Mouse (Mus musculus) midbrain, embryonic 14.5 days (tissue): Measurements from ENCODE around the gene Mcpt9. TPM values are rescaled to one million over a fixed set of nuclear protein-coding genes. Genes with fewer than 3 reads are reported as not detected.
"Not testable (repeated sequence)": the region's sequence is repeated elsewhere in the genome, so short reads cannot be mapped to it uniquely, and the experiment has no call there.

Experiments
- ATAC-seq: fragments of 200-750 bp; cut with Nextera tagmentation; 2 replicates; pipeline ENCODE4 v1.8.0; 2017; ENCODE audit warnings: moderate number of reproducible peaks, moderate library complexity; ENCODE audit not compliant: low FRiP score, low TSS enrichment
- DNase-seq: peaks from one replicate; pipeline ENCODE4 v3.0.0-alpha.2; 2015
- H3K27ac ChIP-seq: fragments of 300-500 bp; sonication (generic); replicated peaks from 2 replicates; pipeline ENCODE4 v1.5.1; 2014; ENCODE audit warnings: mild to moderate bottlenecking, low read depth, low read length, moderate library complexity
- H3K27me3 ChIP-seq: fragments of 300-500 bp; sonication (generic); 2 replicates; pipeline ENCODE4 v1.6.1; 2014; ENCODE audit warnings: low read length, control low read depth, mixed read lengths; ENCODE audit not compliant: control insufficient read depth, insufficient read depth
- H3K36me3 ChIP-seq: fragments of 300-500 bp; sonication (generic); 2 replicates; pipeline ENCODE4 v1.6.1; 2014; ENCODE audit warnings: low read length, control low read depth; ENCODE audit not compliant: control insufficient read depth, insufficient read depth
- H3K4me1 ChIP-seq: fragments of 300-500 bp; sonication (generic); 2 replicates; pipeline ENCODE4 v1.6.1; 2014; ENCODE audit warnings: mild to moderate bottlenecking, antibody characterized with exemption, low read length, control low read depth; ENCODE audit not compliant: control insufficient read depth, insufficient read depth
- H3K4me2 ChIP-seq: fragments of 300-500 bp; sonication (generic); 2 replicates; pipeline ENCODE4 v1.6.1; 2014; ENCODE audit warnings: mild to moderate bottlenecking, low read length, moderate library complexity
- H3K4me3 ChIP-seq: fragments of 300-500 bp; sonication (generic); replicated peaks from 2 replicates; pipeline ENCODE4 v1.5.1; 2014; ENCODE audit warnings: low read depth, low read length
- H3K9ac ChIP-seq: fragments of 300-500 bp; sonication (generic); replicated peaks from 2 replicates; pipeline ENCODE4 v1.6.1; 2014; ENCODE audit warnings: mild to moderate bottlenecking, low read length, moderate library complexity
- H3K9me3 ChIP-seq: fragments of 300-500 bp; sonication (generic); 2 replicates; pipeline ENCODE4 v1.6.1; 2016; ENCODE audit warnings: low read length, control low read depth, mixed read lengths; ENCODE audit not compliant: control insufficient read depth
- WGBS: fragments of 180-500 bp; shearing (Covaris S2); extraction: QIAGEN DNeasy Blood & Tissue Kit; methylation state at CpG from one replicate; pipeline ENCODE4 v1.1.7; 2014; 5-methylcytosine and 5-hydroxymethylcytosine counted together
- polyA plus RNA-seq: library from polyadenylated mRNA; unstranded; fragments of >200 nt; fragmentation: Nextera tagmentation; extraction: Ambion mirVana; gene quantifications from 2 replicates; pipeline ENCODE4 v1.2.1, GENCODE M21; 2014

The Mcpt9 gene
- polyA plus RNA-seq: not detected in 2 replicates

DNA sequence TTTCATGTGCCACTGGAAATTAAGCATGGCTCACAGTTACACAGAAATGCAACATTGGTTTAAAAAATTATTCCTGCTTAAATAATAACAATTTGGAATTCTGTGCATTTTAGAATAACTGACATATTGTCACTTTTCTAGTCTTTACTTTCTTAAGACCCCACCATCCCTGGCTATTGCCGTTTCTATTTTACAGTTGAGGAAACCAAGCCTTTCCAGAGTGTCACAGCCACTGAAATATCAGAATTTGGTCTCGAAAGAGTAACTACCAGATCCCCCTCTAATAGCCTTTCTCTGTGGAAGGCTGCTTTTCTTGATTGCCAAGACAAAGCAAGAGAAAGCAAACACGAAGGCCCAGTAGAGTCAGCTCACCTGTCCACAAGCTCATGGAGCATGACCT is at the start of gene Mcpt9:
TSS of gene Mcpt9 (minus strand) at position 101 of the 400 bp plus-strand sequence.
- not testable (repeated sequence) for H3K4me3 ChIP-seq, H3K9ac ChIP-seq, H3K4me1 ChIP-seq, H3K27me3 ChIP-seq, ATAC-seq, H3K36me3 ChIP-seq, DNase-seq, H3K27ac ChIP-seq, H3K4me2 ChIP-seq, H3K9me3 ChIP-seq
- WGBS: 86% methylated on average over 3 of the region's 3 CpGs

DNA sequence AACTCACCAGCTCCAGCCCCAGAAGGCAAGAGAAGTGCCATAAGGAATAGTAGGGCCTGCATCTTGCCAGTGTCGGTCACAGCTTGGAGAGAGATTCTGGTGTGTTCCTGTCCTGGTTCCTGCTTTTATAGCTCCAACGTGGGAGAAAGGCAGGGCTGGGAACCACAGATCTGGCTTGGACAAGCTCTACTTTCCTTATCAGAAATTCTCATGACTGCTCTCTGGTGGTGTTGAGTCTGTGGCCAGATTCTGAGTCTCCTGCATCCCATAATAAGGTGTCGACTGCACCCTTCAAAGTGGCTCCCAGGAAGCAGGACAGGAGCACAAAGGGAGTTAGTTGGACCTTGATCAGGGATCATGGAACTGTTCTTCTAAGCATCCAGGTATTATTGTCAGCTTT is 31.9 kb upstream of the Mcpt9 start, which contains the start of gene Mcpt4:
TSS of gene Mcpt4 (minus strand) at position 101 of the 400 bp plus-strand sequence.
- 78% methylated on average over 3 of the region's 3 CpGs for WGBS
- ATAC-seq, H3K4me3 ChIP-seq, H3K9ac ChIP-seq, H3K4me1 ChIP-seq, H3K36me3 ChIP-seq, H3K27me3 ChIP-seq, H3K27ac ChIP-seq, H3K4me2 ChIP-seq, DNase-seq, H3K9me3 ChIP-seq: not testable (repeated sequence)

DNA sequence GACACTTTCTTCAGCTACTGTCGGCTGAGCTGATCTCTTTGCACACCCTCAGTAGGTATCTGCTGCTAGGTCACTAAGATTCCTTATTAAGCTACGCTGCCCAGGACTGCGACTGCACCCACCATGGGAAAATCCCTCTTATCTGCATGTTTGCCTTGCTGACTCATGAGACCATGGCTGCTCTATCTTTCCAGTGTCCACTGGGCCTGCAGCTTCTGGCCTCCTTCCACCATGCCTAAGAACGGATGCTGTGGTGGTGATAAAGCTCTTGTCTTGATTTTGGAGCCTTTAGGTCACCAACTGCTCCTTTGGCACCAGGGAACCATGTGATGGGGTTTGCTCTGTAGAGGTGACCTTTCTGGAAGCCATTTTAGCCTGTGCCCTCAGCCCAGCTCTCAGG is 27.4 kb upstream of the Mcpt9 start:
- no peaks in the 10 kb centered on the region for H3K27me3 ChIP-seq
- H3K4me3 ChIP-seq: no peak overlapping the region
- no peak for ATAC-seq
- no peak for DNase-seq
- H3K4me1 ChIP-seq: no peaks in the 10 kb centered on the region
- no peak overlapping the region for H3K9ac ChIP-seq
- WGBS: 84% methylated on average over 4 of the region's 4 CpGs
- H3K9me3 ChIP-seq: no peaks in the 10 kb centered on the region
- no peak overlapping the region for H3K4me2 ChIP-seq
- H3K27ac ChIP-seq: no peak overlapping the region
- no peaks in the 10 kb centered on the region for H3K36me3 ChIP-seq

DNA sequence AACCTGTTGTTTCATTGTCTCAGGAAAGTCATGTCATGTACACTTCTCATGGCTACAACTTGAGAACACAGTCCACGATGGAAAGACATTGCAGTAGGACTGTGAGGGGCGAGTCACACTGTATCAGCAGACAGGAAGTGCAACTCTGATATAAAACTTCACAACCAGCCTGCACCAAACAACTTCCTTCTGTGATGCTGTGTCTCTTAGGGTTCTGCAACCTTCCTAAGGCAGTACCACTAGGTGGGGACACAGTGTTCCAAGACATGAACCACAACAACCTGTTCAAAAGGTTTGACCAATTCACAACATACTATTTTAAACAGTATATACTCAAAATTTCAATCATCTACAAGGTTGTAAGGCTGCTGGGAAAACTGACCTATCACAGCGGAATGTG is 25.1 kb upstream of the Mcpt9 start:
- 87% methylated on average over 3 of the region's 3 CpGs for WGBS
- no peak overlapping the region for H3K27ac ChIP-seq
- ATAC-seq (no peak), DNase-seq (no peak)
- H3K9ac ChIP-seq: no peak overlapping the region
- no peaks in the 10 kb centered on the region for H3K27me3 ChIP-seq
- no peaks in the 10 kb centered on the region for H3K9me3 ChIP-seq
- H3K4me1 ChIP-seq: no peaks in the 10 kb centered on the region
- H3K36me3 ChIP-seq: no peaks in the 10 kb centered on the region
- H3K4me3 ChIP-seq: no peak overlapping the region
- H3K4me2 ChIP-seq: no peak overlapping the region

DNA sequence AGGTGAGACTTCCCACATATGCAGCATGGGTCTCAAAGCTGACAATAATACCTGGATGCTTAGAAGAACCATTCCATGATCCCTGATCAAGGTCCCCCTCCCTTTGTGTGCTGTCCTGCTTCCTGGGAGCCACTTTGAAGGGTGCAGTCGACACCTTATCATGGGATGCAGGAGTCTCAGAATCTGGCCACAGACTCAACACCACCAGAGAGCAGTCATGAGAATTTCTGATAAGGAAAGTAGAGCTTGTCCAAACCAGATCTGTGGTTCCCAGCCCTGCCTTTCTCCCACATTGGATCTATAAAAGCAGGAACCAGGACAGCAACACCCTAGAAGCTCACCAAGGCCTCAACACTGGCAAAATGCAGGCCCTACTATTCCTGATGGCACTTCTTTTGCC is 11.5 kb upstream of the Mcpt9 start, which contains the start of gene Mcpt2:
TSS of gene Mcpt2 (plus strand) at position 250 of the 400 bp plus-strand sequence.
- ATAC-seq, H3K4me3 ChIP-seq, H3K4me2 ChIP-seq, DNase-seq, H3K4me1 ChIP-seq, H3K9ac ChIP-seq, H3K9me3 ChIP-seq, H3K27ac ChIP-seq, H3K36me3 ChIP-seq, H3K27me3 ChIP-seq: not testable (repeated sequence)
- 60% methylated on average over 1 of the region's 1 CpGs for WGBS

DNA sequence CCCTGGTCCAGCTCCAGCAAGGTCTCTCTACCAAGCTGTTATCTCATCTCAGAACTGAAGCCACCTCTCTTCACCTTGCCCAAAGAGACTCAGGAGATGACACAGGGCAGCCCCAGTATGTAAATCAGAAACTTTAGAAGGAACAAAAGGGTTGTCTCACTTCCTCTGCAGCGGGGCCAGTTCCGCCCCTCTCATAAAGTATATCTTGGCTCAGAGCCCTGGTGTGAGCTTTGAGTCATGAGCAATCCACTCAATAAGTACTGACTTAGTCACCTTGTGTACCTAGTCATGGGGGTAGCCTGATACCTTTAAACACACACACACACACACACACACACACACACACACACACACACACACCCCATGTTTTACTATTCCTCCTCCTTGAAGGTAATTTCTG is 4.1 kb upstream of the Mcpt9 start:
- Histone ChIP-seq H3K9ac (no peak overlapping the region), H3K9me3 (no peaks in the 10 kb centered on the region), H3K4me2 (no peak overlapping the region), H3K27me3 (no peaks in the 10 kb centered on the region), H3K4me3 (no peak overlapping the region), H3K36me3 (no peaks in the 10 kb centered on the region), H3K27ac (no peak overlapping the region), H3K4me1 (no peaks in the 10 kb centered on the region)
- DNase-seq (no peak), ATAC-seq (no peak)
- WGBS: 94% methylated on average over 2 of the region's 2 CpGs

DNA sequence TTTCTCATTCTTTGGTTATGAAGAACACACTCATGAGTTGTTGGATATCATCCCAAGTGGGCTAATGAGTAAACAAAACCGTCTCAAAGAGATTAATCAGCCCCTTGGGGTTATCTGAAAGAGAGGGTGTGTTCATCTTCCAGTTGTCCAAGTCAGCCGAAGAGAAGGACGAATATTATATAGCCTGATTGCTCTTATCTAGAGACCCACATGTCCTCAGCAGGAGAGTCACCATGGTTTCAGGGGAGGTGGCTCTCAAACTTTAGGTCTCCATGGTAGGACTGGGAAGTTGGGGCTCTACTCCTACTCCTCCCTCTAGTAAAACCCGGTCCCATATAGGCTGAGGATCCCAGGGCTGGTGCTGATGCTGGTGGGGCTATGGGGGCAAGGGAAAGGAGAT is 9.0 kb downstream of the Mcpt9 start:
- not testable (repeated sequence) for H3K27ac ChIP-seq, DNase-seq, H3K27me3 ChIP-seq, H3K9me3 ChIP-seq, H3K9ac ChIP-seq, H3K4me1 ChIP-seq, ATAC-seq, H3K4me2 ChIP-seq, H3K4me3 ChIP-seq, H3K36me3 ChIP-seq
- 86% methylated on average over 3 of the region's 4 CpGs for WGBS

DNA sequence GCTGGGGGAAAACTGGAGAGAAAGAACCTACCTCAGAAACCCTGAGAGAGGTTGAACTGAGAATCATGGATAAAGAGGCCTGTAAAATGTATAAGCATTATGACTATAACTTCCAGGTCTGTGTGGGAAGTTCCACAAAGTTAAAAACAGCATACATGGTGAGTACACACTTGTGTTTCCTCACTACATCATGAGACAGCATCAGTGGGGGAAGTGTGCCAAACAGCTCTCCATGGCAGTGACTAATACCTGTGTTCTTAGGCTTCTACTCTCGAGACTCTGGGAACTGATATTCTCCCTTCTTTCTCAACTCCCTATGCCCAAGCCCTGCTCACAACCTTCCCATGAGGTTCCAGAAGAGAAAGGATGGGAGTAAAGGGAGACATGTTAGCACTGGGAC is 10.8 kb downstream of the Mcpt9 start:
- H3K4me1 ChIP-seq: no peaks in the 10 kb centered on the region
- no peaks in the 10 kb centered on the region for H3K36me3 ChIP-seq
- DNase-seq (no peak), ATAC-seq (no peak)
- no peak overlapping the region for H3K4me3 ChIP-seq
- no peak overlapping the region for H3K9ac ChIP-seq
- no peak overlapping the region for H3K27ac ChIP-seq
- H3K9me3 ChIP-seq: no peaks in the 10 kb centered on the region
- H3K4me2 ChIP-seq: no peak overlapping the region
- 79% methylated on average over 1 of the region's 1 CpGs for WGBS
- H3K27me3 ChIP-seq: no peaks in the 10 kb centered on the region

DNA sequence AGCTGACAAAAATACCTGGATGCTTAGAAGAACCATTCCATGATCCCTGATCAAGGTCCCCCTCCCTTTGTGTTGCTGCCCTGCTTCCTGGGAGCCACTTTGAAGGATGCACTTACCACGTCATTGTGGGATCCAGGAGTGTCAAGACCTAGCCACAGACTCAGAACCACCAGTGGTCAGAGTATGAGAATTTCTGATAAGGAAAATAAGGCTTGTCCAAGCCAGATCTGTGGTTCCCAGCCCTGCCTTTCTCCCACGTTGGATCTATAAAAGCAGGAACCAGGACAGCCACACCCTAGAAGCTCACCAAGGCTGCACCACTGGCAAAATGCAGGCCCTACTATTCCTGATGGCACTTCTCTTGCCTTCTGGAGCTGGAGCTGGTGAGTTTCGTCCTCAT is 12.6 kb downstream of the Mcpt9 start, which contains the start of gene Mcpt1:
TSS of gene Mcpt1 (plus strand) at position 301 of the 400 bp plus-strand sequence.
- not testable (repeated sequence) for H3K27ac ChIP-seq, DNase-seq, H3K27me3 ChIP-seq, H3K4me3 ChIP-seq, H3K4me2 ChIP-seq, H3K4me1 ChIP-seq, H3K9ac ChIP-seq, ATAC-seq, H3K9me3 ChIP-seq, H3K36me3 ChIP-seq
- WGBS: 82% methylated on average over 3 of the region's 3 CpGs
